Mouse (Mus musculus) cortical plate, adult 2 months (tissue): Measurements from ENCODE around the gene Mreg. TPM values are rescaled to one million over a fixed set of nuclear protein-coding genes. Genes with fewer than 3 reads are reported as not detected.

Experiments used
- H3K27ac ChIP-seq: fragments of 200-500 bp; 2 replicates; pipeline ENCODE4 v1.5.1; 2012; ENCODE audit warnings: low read length, control low read depth, inconsistent platforms; ENCODE audit not compliant: insufficient read depth
- H3K4me1 ChIP-seq: fragments of 200-500 bp; 2 replicates; pipeline ENCODE4 v1.6.1; 2011; ENCODE audit warnings: low read length; ENCODE audit not compliant: control insufficient read depth, insufficient read depth
- H3K4me3 ChIP-seq: fragments of 200-500 bp; 2 replicates; pipeline ENCODE4 v1.5.1; 2011; ENCODE audit warnings: mild to moderate bottlenecking, low read length, control low read depth; ENCODE audit not compliant: insufficient read depth
- CTCF ChIP-seq: fragments of 200-500 bp; IDR thresholded peaks from 2 replicates; pipeline ENCODE4 v1.5.1; 2011; ENCODE audit warnings: mild to moderate bottlenecking, control low read depth, low read length; ENCODE audit not compliant: insufficient read depth; ENCODE audit errors: extremely low read depth
- POLR2A ChIP-seq: fragments of 200-500 bp; IDR thresholded peaks from 2 replicates; pipeline ENCODE4 v1.6.1; 2011; ENCODE audit warnings: mild to moderate bottlenecking, low read length, control low read depth; ENCODE audit not compliant: insufficient read depth; ENCODE audit errors: extremely low read depth
- polyA plus RNA-seq: library from polyadenylated mRNA; depleted of rRNA; stranded (reverse); fragments of >200 nt; gene quantifications from 2 replicates; pipeline ENCODE4 v1.2.3, GENCODE M21; 2012

The Mreg gene
- polyA plus RNA-seq, 1 experiment = 3.2 TPM

- TF ChIP-seq CTCF (no peak), POLR2A (no peak)
Measured at GRCm38 (mm10) chr1:72179947-72180346, 32.2 kb downstream of the Mreg start.

GRCm38 (mm10) chr1:72176239-72176638 is 35.9 kb downstream of the Mreg start:
- peaks cover 1% of the 10 kb centered on the region; the same call in 1 of the 2 replicates for H3K4me1 ChIP-seq
- TF ChIP-seq POLR2A = no peak
- TF ChIP-seq CTCF = no peak
- no peak overlapping the region for H3K27ac ChIP-seq
- no peak overlapping the region for H3K4me3 ChIP-seq

More at GRCm38 (mm10) chr1:72179947-72180346, 32.2 kb downstream of the Mreg start:
- Histone ChIP-seq H3K4me1 (peaks cover 1% of the 10 kb centered on the region; the same call in 1 of the 2 replicates), H3K4me3 (no peak overlapping the region), H3K27ac (no peak overlapping the region)

GRCm38 (mm10) chr1:72174183-72174582 is 37.9 kb downstream of the Mreg start:
- H3K4me3 ChIP-seq = no peak overlapping the region
- TF ChIP-seq POLR2A (no peak), CTCF (no peak)
- no peak overlapping the region for H3K27ac ChIP-seq
- H3K4me1 ChIP-seq = peaks cover 1% of the 10 kb centered on the region; the same call in 1 of the 2 replicates

- H3K27ac ChIP-seq = no peak overlapping the region
- peaks cover 1% of the 10 kb centered on the region; the same call in 1 of the 2 replicates for H3K4me1 ChIP-seq
- TF ChIP-seq CTCF (no peak), POLR2A (no peak)
- H3K4me3 ChIP-seq = no peak overlapping the region
Measured at GRCm38 (mm10) chr1:72173402-72174051, 38.6 kb downstream of the Mreg start.

GRCm38 (mm10) chr1:72172788-72173187 is 39.3 kb downstream of the Mreg start:
- Histone ChIP-seq H3K4me3 (no peak overlapping the region), H3K27ac (no peak overlapping the region), H3K4me1 (peaks cover 1% of the 10 kb centered on the region; the same call in 1 of the 2 replicates)
- TF ChIP-seq CTCF (no peak), POLR2A (no peak)

- Histone ChIP-seq H3K4me1 (peaks cover 1% of the 10 kb centered on the region; the same call in 1 of the 2 replicates), H3K27ac (no peak overlapping the region), H3K4me3 (no peak overlapping the region)
- TF ChIP-seq POLR2A = no peak
- no peak for TF ChIP-seq CTCF
Measured at GRCm38 (mm10) chr1:72171001-72171860, 40.9 kb downstream of the Mreg start.

- H3K4me3 ChIP-seq = no peak overlapping the region
- no peaks in the 10 kb centered on the region for H3K4me1 ChIP-seq
- no peak for TF ChIP-seq CTCF
- no peak for TF ChIP-seq POLR2A
- H3K27ac ChIP-seq = no peak overlapping the region
Measured at GRCm38 (mm10) chr1:72167024-72167423, 45.1 kb downstream of the Mreg start.

- Histone ChIP-seq H3K27ac (no peak overlapping the region), H3K4me1 (no peaks in the 10 kb centered on the region), H3K4me3 (no peak overlapping the region)
- no peak for TF ChIP-seq CTCF
- TF ChIP-seq POLR2A = no peak
Measured at GRCm38 (mm10) chr1:72166468-72166814, 45.7 kb downstream of the Mreg start.

- TF ChIP-seq POLR2A (no peak), CTCF (peak; percentile 7; the same call in 1 of the 2 replicates)
- Histone ChIP-seq H3K4me3 (no peak overlapping the region), H3K27ac (no peak overlapping the region), H3K4me1 (no peaks in the 10 kb centered on the region)
Measured at GRCm38 (mm10) chr1:72165723-72166467, 46.2 kb downstream of the Mreg start.
